Mouse (Mus musculus): ENCODE measurements around the gene Zbtb20. TPM values are rescaled to one million over a fixed set of nuclear protein-coding genes. Genes with fewer than 3 reads are reported as not detected.

Zbtb20 gene
- polyA plus RNA-seq, 1 experiment from 2014 or later: 35.1 TPM

- Histone ChIP-seq H3K27me3 (ENCODE audit: control insufficient read depth, insufficient read depth, low read length) (no peaks in the 10 kb centered on the region), H3K27ac (ENCODE audit: low read length) (no peak overlapping the region), H3K4me2 (replicated peaks; ENCODE audit: low read depth, low read length) (no peak overlapping the region), H3K9ac (replicated peaks; ENCODE audit: low read depth, low read length) (no peak overlapping the region), H3K4me3 (ENCODE audit: low read depth, low read length) (no peak overlapping the region), H3K36me3 (ENCODE audit: control insufficient read depth, insufficient read depth, low read length) (no peaks in the 10 kb centered on the region), H3K4me1 (ENCODE audit: control insufficient read depth, insufficient read depth, low read length) (no peaks in the 10 kb centered on the region), H3K9me3 (ENCODE audit: control insufficient read depth, low read depth, low read length) (no peaks in the 10 kb centered on the region)
- 88% methylated on average over 2 of the region's 2 CpGs for WGBS
- no peak for ATAC-seq (ENCODE audit: insufficient number of reproducible peaks, insufficient read depth, low FRiP score, low read depth)
Measured at GRCm38 (mm10) chr16:43394760-43395159, 519.1 kb downstream of the Zbtb20 start.

GRCm38 (mm10) chr16:43396849-43397628 lies 521.4 kb downstream of the Zbtb20 start:
- WGBS: 86% methylated on average over 11 of the region's 11 CpGs
- Histone ChIP-seq H3K36me3 (ENCODE audit: control insufficient read depth, insufficient read depth, low read length) (no peaks in the 10 kb centered on the region), H3K27ac (ENCODE audit: low read length) (no peak overlapping the region), H3K9me3 (ENCODE audit: control insufficient read depth, low read depth, low read length) (no peaks in the 10 kb centered on the region), H3K9ac (replicated peaks; ENCODE audit: low read depth, low read length) (no peak overlapping the region), H3K4me2 (replicated peaks; ENCODE audit: low read depth, low read length) (no peak overlapping the region), H3K4me3 (ENCODE audit: low read depth, low read length) (no peak overlapping the region), H3K4me1 (ENCODE audit: control insufficient read depth, insufficient read depth, low read length) (no peaks in the 10 kb centered on the region), H3K27me3 (ENCODE audit: control insufficient read depth, insufficient read depth, low read length) (no peaks in the 10 kb centered on the region)
- ATAC-seq (ENCODE audit: insufficient number of reproducible peaks, insufficient read depth, low FRiP score, low read depth): no peak

GRCm38 (mm10) chr16:43397629-43398323 lies 522.1 kb downstream of the Zbtb20 start:
- H3K36me3 ChIP-seq (ENCODE audit: control insufficient read depth, insufficient read depth, low read length): no peaks in the 10 kb centered on the region
- no peaks in the 10 kb centered on the region for H3K27me3 ChIP-seq (ENCODE audit: control insufficient read depth, insufficient read depth, low read length)
- ATAC-seq (ENCODE audit: insufficient number of reproducible peaks, insufficient read depth, low FRiP score, low read depth): no peak
- no peak overlapping the region for H3K4me3 ChIP-seq (ENCODE audit: low read depth, low read length)
- H3K9ac ChIP-seq (replicated peaks; ENCODE audit: low read depth, low read length): no peak overlapping the region
- 79% methylated on average over 3 of the region's 3 CpGs for WGBS
- H3K27ac ChIP-seq (ENCODE audit: low read length): no peak overlapping the region
- no peaks in the 10 kb centered on the region for H3K9me3 ChIP-seq (ENCODE audit: control insufficient read depth, low read depth, low read length)
- H3K4me2 ChIP-seq (replicated peaks; ENCODE audit: low read depth, low read length): no peak overlapping the region
- no peaks in the 10 kb centered on the region for H3K4me1 ChIP-seq (ENCODE audit: control insufficient read depth, insufficient read depth, low read length)

- Histone ChIP-seq H3K4me1 (ENCODE audit: control insufficient read depth, insufficient read depth, low read length) (no peaks in the 10 kb centered on the region), H3K27me3 (ENCODE audit: control insufficient read depth, insufficient read depth, low read length) (no peaks in the 10 kb centered on the region), H3K27ac (ENCODE audit: low read length) (no peak overlapping the region), H3K4me2 (replicated peaks; ENCODE audit: low read depth, low read length) (no peak overlapping the region), H3K9me3 (ENCODE audit: control insufficient read depth, low read depth, low read length) (no peaks in the 10 kb centered on the region), H3K9ac (replicated peaks; ENCODE audit: low read depth, low read length) (no peak overlapping the region), H3K36me3 (ENCODE audit: control insufficient read depth, insufficient read depth, low read length) (no peaks in the 10 kb centered on the region), H3K4me3 (ENCODE audit: low read depth, low read length) (no peak overlapping the region)
- ATAC-seq (ENCODE audit: insufficient number of reproducible peaks, insufficient read depth, low FRiP score, low read depth): no peak
Measured at GRCm38 (mm10) chr16:43399428-43399827, 523.7 kb downstream of the Zbtb20 start.

- Histone ChIP-seq H3K4me3 (ENCODE audit: low read depth, low read length) (no peak overlapping the region), H3K36me3 (ENCODE audit: control insufficient read depth, insufficient read depth, low read length) (no peaks in the 10 kb centered on the region), H3K9me3 (ENCODE audit: control insufficient read depth, low read depth, low read length) (no peaks in the 10 kb centered on the region), H3K27ac (ENCODE audit: low read length) (no peak overlapping the region), H3K4me2 (replicated peaks; ENCODE audit: low read depth, low read length) (no peak overlapping the region), H3K9ac (replicated peaks; ENCODE audit: low read depth, low read length) (no peak overlapping the region), H3K4me1 (ENCODE audit: control insufficient read depth, insufficient read depth, low read length) (no peaks in the 10 kb centered on the region), H3K27me3 (ENCODE audit: control insufficient read depth, insufficient read depth, low read length) (no peaks in the 10 kb centered on the region)
- no peak for ATAC-seq (ENCODE audit: insufficient number of reproducible peaks, insufficient read depth, low FRiP score, low read depth)
Measured at GRCm38 (mm10) chr16:43400046-43400445, 524.4 kb downstream of the Zbtb20 start.

- no peak overlapping the region for H3K4me2 ChIP-seq (replicated peaks; ENCODE audit: low read depth, low read length)
- no peak overlapping the region for H3K4me3 ChIP-seq (ENCODE audit: low read depth, low read length)
- WGBS: 85% methylated on average over 2 of the region's 2 CpGs
- no peaks in the 10 kb centered on the region for H3K9me3 ChIP-seq (ENCODE audit: control insufficient read depth, low read depth, low read length)
- H3K27ac ChIP-seq (ENCODE audit: low read length): no peak overlapping the region
- H3K36me3 ChIP-seq (ENCODE audit: control insufficient read depth, insufficient read depth, low read length): no peaks in the 10 kb centered on the region
- ATAC-seq (ENCODE audit: insufficient number of reproducible peaks, insufficient read depth, low FRiP score, low read depth): no peak
- H3K4me1 ChIP-seq (ENCODE audit: control insufficient read depth, insufficient read depth, low read length): no peaks in the 10 kb centered on the region
- H3K9ac ChIP-seq (replicated peaks; ENCODE audit: low read depth, low read length): no peak overlapping the region
- H3K27me3 ChIP-seq (ENCODE audit: control insufficient read depth, insufficient read depth, low read length): no peaks in the 10 kb centered on the region
Measured at GRCm38 (mm10) chr16:43400949-43401348, 525.3 kb downstream of the Zbtb20 start.

GRCm38 (mm10) chr16:43402888-43403287 lies 527.2 kb downstream of the Zbtb20 start:
- ATAC-seq (ENCODE audit: insufficient number of reproducible peaks, insufficient read depth, low FRiP score, low read depth): no peak
- Histone ChIP-seq H3K4me2 (replicated peaks; ENCODE audit: low read depth, low read length) (no peak overlapping the region), H3K9ac (replicated peaks; ENCODE audit: low read depth, low read length) (no peak overlapping the region), H3K27ac (ENCODE audit: low read length) (no peak overlapping the region), H3K4me1 (ENCODE audit: control insufficient read depth, insufficient read depth, low read length) (no peaks in the 10 kb centered on the region), H3K27me3 (ENCODE audit: control insufficient read depth, insufficient read depth, low read length) (no peaks in the 10 kb centered on the region), H3K4me3 (ENCODE audit: low read depth, low read length) (no peak overlapping the region), H3K36me3 (ENCODE audit: control insufficient read depth, insufficient read depth, low read length) (no peaks in the 10 kb centered on the region), H3K9me3 (ENCODE audit: control insufficient read depth, low read depth, low read length) (no peaks in the 10 kb centered on the region)
- WGBS: 62% methylated on average over 4 of the region's 4 CpGs

GRCm38 (mm10) chr16:43405089-43405488 lies 529.4 kb downstream of the Zbtb20 start:
- H3K4me3 ChIP-seq (ENCODE audit: low read depth, low read length): no peak overlapping the region
- no peak overlapping the region for H3K4me2 ChIP-seq (replicated peaks; ENCODE audit: low read depth, low read length)
- H3K9me3 ChIP-seq (ENCODE audit: control insufficient read depth, low read depth, low read length): no peaks in the 10 kb centered on the region
- 87% methylated on average over 3 of the region's 3 CpGs for WGBS
- no peak for ATAC-seq (ENCODE audit: insufficient number of reproducible peaks, insufficient read depth, low FRiP score, low read depth)
- H3K27ac ChIP-seq (ENCODE audit: low read length): no peak overlapping the region
- H3K4me1 ChIP-seq (ENCODE audit: control insufficient read depth, insufficient read depth, low read length): no peaks in the 10 kb centered on the region; the same call in 1 of the 2 replicates
- H3K36me3 ChIP-seq (ENCODE audit: control insufficient read depth, insufficient read depth, low read length): no peaks in the 10 kb centered on the region
- no peak overlapping the region for H3K9ac ChIP-seq (replicated peaks; ENCODE audit: low read depth, low read length)
- no peaks in the 10 kb centered on the region for H3K27me3 ChIP-seq (ENCODE audit: control insufficient read depth, insufficient read depth, low read length)
